Mouse (Mus musculus): ENCODE measurements at regions not wholly inside any gene's neighbourhood (a gene's known extent, or its start where the extent isn't known, plus 50 kb on each side); places are given as distances from the start of the nearest gene placed in this dataset.

- no peak overlapping the region for H3K4me2 ChIP-seq
- WGBS: 52% methylated on average over 5 of the region's 5 CpGs
- peak overlapping the region; percentile 76 for H3K27ac ChIP-seq
- H3K4me1 ChIP-seq (replicated peaks): peaks cover 15% of the 10 kb centered on the region
- H3K4me3 ChIP-seq: no peak overlapping the region
- H3K9me3 ChIP-seq (replicated peaks): no peaks in the 10 kb centered on the region
- H3K36me3 ChIP-seq: no peaks in the 10 kb centered on the region
- ATAC-seq (replicated peaks; ENCODE audit: insufficient number of reproducible peaks, insufficient read depth, low FRiP score, low read depth): no peak
- no peaks in the 10 kb centered on the region for H3K27me3 ChIP-seq
- H3K9ac ChIP-seq: no peak overlapping the region
Observed at GRCm38 (mm10) chr9:24955641-24956040, 133.6 kb upstream of the Gm10181 start.

GRCm38 (mm10) chr9:24956566-24956965, 132.7 kb upstream of the Gm10181 start:
- H3K27ac ChIP-seq: peak overlapping the region; percentile 76
- no peaks in the 10 kb centered on the region for H3K36me3 ChIP-seq
- no peak overlapping the region for H3K9ac ChIP-seq
- H3K27me3 ChIP-seq: no peaks in the 10 kb centered on the region
- 21% methylated on average over 7 of the region's 7 CpGs for WGBS
- H3K4me2 ChIP-seq: 0 out of 2 replicates have a peak overlapping the region, but pooled peaks have one; percentile 8
- H3K4me1 ChIP-seq (replicated peaks): peaks cover 18% of the 10 kb centered on the region
- no peaks in the 10 kb centered on the region for H3K9me3 ChIP-seq (replicated peaks)
- H3K4me3 ChIP-seq: no peak overlapping the region
- ATAC-seq (replicated peaks; ENCODE audit: insufficient number of reproducible peaks, insufficient read depth, low FRiP score, low read depth): peak; percentile 94

GRCm38 (mm10) chr9:24963290-24963689, 125.9 kb upstream of the Gm10181 start:
- 0 out of 2 replicates have a peak, but pooled peaks have one; percentile 32 for ATAC-seq (replicated peaks; ENCODE audit: insufficient number of reproducible peaks, insufficient read depth, low FRiP score, low read depth)
- no peak overlapping the region for H3K4me3 ChIP-seq
- H3K9ac ChIP-seq: no peak overlapping the region
- no peaks in the 10 kb centered on the region for H3K36me3 ChIP-seq
- H3K27me3 ChIP-seq: no peaks in the 10 kb centered on the region
- H3K4me1 ChIP-seq (replicated peaks): peaks cover 16% of the 10 kb centered on the region
- H3K27ac ChIP-seq: peak overlapping the region; percentile 51
- WGBS: 14% methylated on average over 1 of the region's 1 CpGs
- H3K9me3 ChIP-seq (replicated peaks): no peaks in the 10 kb centered on the region
- no peak overlapping the region for H3K4me2 ChIP-seq

- Histone ChIP-seq H3K9me3 (replicated peaks) (no peaks in the 10 kb centered on the region), H3K36me3 (no peaks in the 10 kb centered on the region), H3K4me1 (replicated peaks) (peaks cover 34% of the 10 kb centered on the region), H3K9ac (no peak overlapping the region), H3K4me3 (no peak overlapping the region), H3K27ac (no peak overlapping the region), H3K4me2 (no peak overlapping the region), H3K27me3 (no peaks in the 10 kb centered on the region)
- 63% methylated on average over 10 of the region's 10 CpGs for WGBS
- ATAC-seq (replicated peaks; ENCODE audit: insufficient number of reproducible peaks, insufficient read depth, low FRiP score, low read depth): peak; percentile 18; the same call in 1 of the 2 replicates
Observed at GRCm38 (mm10) chr9:24967571-24967970, 121.7 kb upstream of the Gm10181 start.

- peak overlapping the region; percentile 46 for H3K4me2 ChIP-seq
- H3K27me3 ChIP-seq: no peaks in the 10 kb centered on the region
- peaks cover 62% of the 10 kb centered on the region for H3K4me1 ChIP-seq (replicated peaks)
- WGBS: 5% methylated on average over 19 of the region's 19 CpGs
- no peaks in the 10 kb centered on the region for H3K36me3 ChIP-seq
- H3K27ac ChIP-seq: peak overlapping the region; percentile 93
- H3K9me3 ChIP-seq (replicated peaks): no peaks in the 10 kb centered on the region
- H3K4me3 ChIP-seq: 0 out of 2 replicates have a peak overlapping the region, but pooled peaks have one; percentile 2
- no peak overlapping the region for H3K9ac ChIP-seq
- ATAC-seq (replicated peaks; ENCODE audit: insufficient number of reproducible peaks, insufficient read depth, low FRiP score, low read depth): peak; percentile 97
Observed at GRCm38 (mm10) chr9:24974021-24974741, 115.0 kb upstream of the Gm10181 start.

- no peak for ATAC-seq (replicated peaks; ENCODE audit: insufficient number of reproducible peaks, insufficient read depth, low FRiP score, low read depth)
- Histone ChIP-seq H3K9ac (no peak overlapping the region), H3K4me3 (no peak overlapping the region), H3K4me1 (replicated peaks) (peaks cover 5% of the 10 kb centered on the region; the same call in 1 of the 2 replicates), H3K27me3 (no peaks in the 10 kb centered on the region), H3K4me2 (no peak overlapping the region), H3K36me3 (no peaks in the 10 kb centered on the region), H3K9me3 (replicated peaks) (no peaks in the 10 kb centered on the region), H3K27ac (no peak overlapping the region)
- WGBS: 64% methylated on average over 3 of the region's 3 CpGs
Observed at GRCm38 (mm10) chr9:24982796-24983195, 106.4 kb upstream of the Gm10181 start.

GRCm38 (mm10) chr9:24994491-24994890, 94.7 kb upstream of the Gm10181 start:
- Histone ChIP-seq H3K4me1 (replicated peaks) (0 out of 2 replicates have a peak, but pooled peaks cover 3% of the 10 kb centered on the region), H3K27me3 (no peaks in the 10 kb centered on the region), H3K36me3 (no peaks in the 10 kb centered on the region), H3K9ac (no peak overlapping the region), H3K4me2 (no peak overlapping the region), H3K9me3 (replicated peaks) (no peaks in the 10 kb centered on the region), H3K27ac (no peak overlapping the region), H3K4me3 (no peak overlapping the region)
- 31% methylated on average over 7 of the region's 7 CpGs for WGBS
- ATAC-seq (replicated peaks; ENCODE audit: insufficient number of reproducible peaks, insufficient read depth, low FRiP score, low read depth): no peak

- H3K27ac ChIP-seq: no peak overlapping the region
- no peaks in the 10 kb centered on the region for H3K27me3 ChIP-seq
- no peak overlapping the region for H3K4me2 ChIP-seq
- no peaks in the 10 kb centered on the region for H3K9me3 ChIP-seq (replicated peaks)
- H3K4me3 ChIP-seq: no peak overlapping the region
- no peak overlapping the region for H3K9ac ChIP-seq
- H3K4me1 ChIP-seq (replicated peaks): peaks cover 6% of the 10 kb centered on the region
- no peaks in the 10 kb centered on the region for H3K36me3 ChIP-seq
- 67% methylated on average over 4 of the region's 4 CpGs for WGBS
- no peak for ATAC-seq (replicated peaks; ENCODE audit: insufficient number of reproducible peaks, insufficient read depth, low FRiP score, low read depth)
Observed at GRCm38 (mm10) chr9:25021095-25021691, 68.0 kb upstream of the Gm10181 start.

GRCm38 (mm10) chr9:25022439-25022838, 66.8 kb upstream of the Gm10181 start:
- H3K4me1 ChIP-seq (replicated peaks): peaks cover 13% of the 10 kb centered on the region
- H3K4me2 ChIP-seq: no peak overlapping the region
- no peaks in the 10 kb centered on the region for H3K27me3 ChIP-seq
- no peak overlapping the region for H3K27ac ChIP-seq
- no peaks in the 10 kb centered on the region for H3K9me3 ChIP-seq (replicated peaks)
- H3K4me3 ChIP-seq: no peak overlapping the region
- H3K9ac ChIP-seq: no peak overlapping the region
- ATAC-seq (replicated peaks; ENCODE audit: insufficient number of reproducible peaks, insufficient read depth, low FRiP score, low read depth): no peak
- H3K36me3 ChIP-seq: no peaks in the 10 kb centered on the region
- WGBS: 77% methylated on average over 4 of the region's 4 CpGs

- Histone ChIP-seq H3K27ac (no peak overlapping the region), H3K9me3 (replicated peaks) (no peaks in the 10 kb centered on the region), H3K27me3 (no peaks in the 10 kb centered on the region), H3K4me2 (no peak overlapping the region), H3K9ac (no peak overlapping the region), H3K4me3 (no peak overlapping the region), H3K4me1 (replicated peaks) (peaks cover 13% of the 10 kb centered on the region), H3K36me3 (no peaks in the 10 kb centered on the region)
- no peak for ATAC-seq (replicated peaks; ENCODE audit: insufficient number of reproducible peaks, insufficient read depth, low FRiP score, low read depth)
- WGBS: 73% methylated on average over 4 of the region's 4 CpGs
Observed at GRCm38 (mm10) chr9:25024486-25024885, 64.7 kb upstream of the Gm10181 start.

GRCm38 (mm10) chr9:25027581-25027980, 61.6 kb upstream of the Gm10181 start:
- no peaks in the 10 kb centered on the region for H3K27me3 ChIP-seq
- H3K27ac ChIP-seq: no peak overlapping the region
- H3K4me2 ChIP-seq: no peak overlapping the region
- H3K9ac ChIP-seq: no peak overlapping the region
- no peak overlapping the region for H3K4me3 ChIP-seq
- ATAC-seq (replicated peaks; ENCODE audit: insufficient number of reproducible peaks, insufficient read depth, low FRiP score, low read depth): no peak
- peaks cover 10% of the 10 kb centered on the region for H3K4me1 ChIP-seq (replicated peaks)
- WGBS: 4% methylated on average over 8 of the region's 8 CpGs
- H3K36me3 ChIP-seq: no peaks in the 10 kb centered on the region
- H3K9me3 ChIP-seq (replicated peaks): no peaks in the 10 kb centered on the region

- 65% methylated on average over 6 of the region's 6 CpGs for WGBS
- Histone ChIP-seq H3K9ac (no peak overlapping the region), H3K4me1 (replicated peaks) (peaks cover 10% of the 10 kb centered on the region), H3K4me2 (no peak overlapping the region), H3K9me3 (replicated peaks) (no peaks in the 10 kb centered on the region), H3K27ac (no peak overlapping the region), H3K27me3 (no peaks in the 10 kb centered on the region), H3K4me3 (no peak overlapping the region), H3K36me3 (no peaks in the 10 kb centered on the region)
- ATAC-seq (replicated peaks; ENCODE audit: insufficient number of reproducible peaks, insufficient read depth, low FRiP score, low read depth): no peak
Observed at GRCm38 (mm10) chr9:25028305-25028704, 60.9 kb upstream of the Gm10181 start.

All from heart, embryonic 15.5 days (tissue).